Mouse (Mus musculus) megakaryocyte, embryonic 14.5 days (primary cell): ENCODE measurements around the gene Khsrp.

ENCODE experiments used
- FLI1 ChIP-seq: IDR thresholded peaks from 2 replicates; pipeline ENCODE4 v1.6.1; 2012; ENCODE audit warnings: low read length, inconsistent platforms, mixed read lengths
- GATA1 ChIP-seq: IDR thresholded peaks from 3 replicates; pipeline ENCODE4 v1.6.1; 2012; ENCODE audit warnings: mixed read lengths, low read length, inconsistent platforms, borderline replicate concordance

DNA sequence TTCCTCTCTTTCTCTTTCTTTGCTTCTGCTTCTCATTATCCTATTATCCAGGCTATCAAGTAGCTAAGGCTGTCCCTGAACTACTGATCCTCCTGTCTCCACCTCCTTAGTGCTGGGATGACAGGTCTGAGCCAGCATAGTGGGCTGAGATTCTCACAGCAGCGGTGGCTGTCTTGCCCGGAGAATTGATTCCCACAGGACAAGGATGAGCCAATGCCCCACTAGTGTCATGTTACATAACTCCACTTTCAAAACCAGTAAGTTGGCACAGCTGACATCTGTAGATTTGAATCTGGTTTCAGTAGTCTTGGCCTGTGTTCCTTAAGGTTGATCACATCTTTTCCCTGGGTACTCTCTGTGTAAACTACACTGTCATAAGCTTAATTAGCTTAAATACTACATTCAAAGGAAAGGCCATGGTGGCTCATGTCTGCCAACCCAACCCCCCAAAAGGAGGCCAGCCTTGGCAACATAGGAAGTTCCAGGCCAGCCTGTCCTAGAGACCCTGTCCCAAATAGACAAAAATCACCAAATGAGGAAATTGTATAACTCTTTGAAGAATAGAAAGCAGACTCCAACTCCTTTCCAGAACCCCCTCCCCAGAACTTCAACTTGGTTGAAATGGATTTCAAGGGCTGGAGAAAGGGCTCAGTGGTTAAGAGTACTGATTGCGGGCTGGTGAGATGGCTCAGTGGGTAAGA, 45.1 kb downstream of the Khsrp start:
- TF ChIP-seq GATA1: no peak
- TF ChIP-seq FLI1: no peak
